Mouse (Mus musculus): ENCODE data around the gene Tial1.

- TF ChIP-seq CTCF (IDR thresholded peaks at IDR 0.05; ENCODE audit: low read depth) (no peak), EP300 (IDR thresholded peaks at IDR 0.05; ENCODE audit: low read depth) (no peak)
These were observed 58.4 kb downstream of the Tial1 start for GRCm38 (mm10) chr7:128403128-128403527.
